Mouse (Mus musculus): ENCODE results near the gene Rtel1.

The Rtel1 gene

GRCm38 (mm10) chr2:181332542-181332941 lies 13.0 kb downstream of the Rtel1 start:
- no peak for DNase-seq

GRCm38 (mm10) chr2:181334023-181334422 lies 14.5 kb downstream of the Rtel1 start:
- peak; percentile 73 for DNase-seq

GRCm38 (mm10) chr2:181340426-181340825 lies 20.9 kb downstream of the Rtel1 start:
- no peak for DNase-seq

GRCm38 (mm10) chr2:181342766-181343165 lies 23.2 kb downstream of the Rtel1 start:
- no peak for DNase-seq

GRCm38 (mm10) chr2:181356780-181357179 lies 37.2 kb downstream of the Rtel1 start:
- DNase-seq = no peak

- DNase-seq = no peak
These were observed 44.4 kb downstream of the Rtel1 start for GRCm38 (mm10) chr2:181363946-181364345.

GRCm38 (mm10) chr2:181364487-181364859 lies 44.9 kb downstream of the Rtel1 start:
- DNase-seq = no peak

- peak; percentile 91 for DNase-seq
These were observed 45.5 kb downstream of the Rtel1 start, which contains the start of the genes Zgpat and Arfrp1 for GRCm38 (mm10) chr2:181364860-181365596. Gene Zgpat, plus strand, starts transcription at chr2:181364928. Gene Arfrp1, minus strand, starts transcription at chr2:181365404.

GRCm38 (mm10) chr2:181365655-181366075 lies 46.1 kb downstream of the Rtel1 start:
- DNase-seq = no peak

GRCm38 (mm10) chr2:181370001-181370400 lies 50.5 kb downstream of the Rtel1 start:
- DNase-seq = no peak

GRCm38 (mm10) chr2:181375787-181376186 lies 56.2 kb downstream of the Rtel1 start:
- no peak for DNase-seq

GRCm38 (mm10) chr2:181377230-181377629 lies 57.7 kb downstream of the Rtel1 start:
- DNase-seq = no peak

- no peak for DNase-seq
These were observed 59.2 kb downstream of the Rtel1 start for GRCm38 (mm10) chr2:181378701-181379100.

GRCm38 (mm10) chr2:181379778-181380177 lies 60.2 kb downstream of the Rtel1 start, which contains the start of gene Lime1:
Gene Lime1, plus strand, starts transcription at chr2:181380078.
- DNase-seq = no peak

- DNase-seq = no peak
These were observed 60.7 kb downstream of the Rtel1 start for GRCm38 (mm10) chr2:181380251-181380650.

- DNase-seq = no peak
These were observed 61.6 kb downstream of the Rtel1 start for GRCm38 (mm10) chr2:181381107-181381506.

- DNase-seq = no peak
These were observed 62.2 kb downstream of the Rtel1 start for GRCm38 (mm10) chr2:181381631-181382306.

GRCm38 (mm10) chr2:181384463-181384862 lies 64.9 kb downstream of the Rtel1 start:
- DNase-seq = no peak

- DNase-seq = no peak
These were observed 65.4 kb downstream of the Rtel1 start for GRCm38 (mm10) chr2:181384919-181385391.

- DNase-seq = peak; percentile 64
These were observed 66.3 kb downstream of the Rtel1 start for GRCm38 (mm10) chr2:181385885-181386284.

GRCm38 (mm10) chr2:181386663-181387210 lies 67.2 kb downstream of the Rtel1 start:
- DNase-seq = no peak

GRCm38 (mm10) chr2:181390136-181390870 lies 70.8 kb downstream of the Rtel1 start:
- no peak for DNase-seq

GRCm38 (mm10) chr2:181391022-181391421 lies 71.5 kb downstream of the Rtel1 start:
- DNase-seq = no peak

All from right cerebral cortex, postnatal 14 days (tissue).